20 mouse cellular contexts compared by ENCODE assay signal in the genomic region with DNA sequence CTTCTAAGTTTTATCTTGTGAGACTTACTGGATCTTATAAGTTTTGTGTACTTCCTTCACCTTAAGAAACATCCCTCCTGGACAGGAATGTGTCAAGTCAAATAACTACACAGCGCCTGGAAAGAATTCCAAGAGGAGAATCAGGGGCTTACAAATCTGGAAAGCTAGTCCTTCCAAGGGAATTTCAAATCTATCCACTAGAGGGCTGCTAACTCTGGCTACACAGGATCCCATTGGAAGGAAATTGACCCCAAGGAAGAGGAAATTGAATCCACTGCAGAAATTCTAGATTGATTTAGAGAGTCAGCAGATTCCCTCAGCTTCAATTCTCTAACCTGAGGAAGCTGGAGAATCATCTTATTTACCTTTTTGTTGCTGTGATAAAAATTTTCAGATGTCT.
DNase-seq lines count a peak whose midpoint lies in the region; ATAC-seq and TF ChIP-seq lines count a peak whose summit lies in the region.
"Had no signal": no experiment of that assay in that cellular context is flagged by ENCODE, and none has a peak within 500 bp of the region (broad histone marks: within the 10 kb centered on the region; RNA-seq: fewer than 3 reads in every experiment).

No protein-coding gene starts in this region.

- H3K27me3 ChIP-seq in kidney, postnatal 0 days (ENCODE audit: insufficient read depth, low read length): no peaks in the 10 kb centered on the region
- H3K27me3 ChIP-seq in kidney, embryonic 14.5 days (ENCODE audit: control insufficient read depth, insufficient read depth, low read length): no peaks in the 10 kb centered on the region
- no peaks in the 10 kb centered on the region for H3K27me3 ChIP-seq in stomach, postnatal 0 days (ENCODE audit: control insufficient read depth, insufficient read depth, low read length)
- H3K27me3 ChIP-seq: CH12.LX; embryonic facial prominence, embryonic 13.5 days; hindbrain, embryonic 15.5 days; limb, embryonic 15.5 days; neural tube, embryonic 15.5 days had no signal

- H3K4me2 ChIP-seq in kidney, postnatal 0 days (ENCODE audit: low read length): no peak overlapping the region
- no peak overlapping the region for H3K4me2 ChIP-seq in kidney, embryonic 14.5 days (replicated peaks; ENCODE audit: low read depth, low read length)
- no peak overlapping the region for H3K4me2 ChIP-seq in stomach, postnatal 0 days (replicated peaks; ENCODE audit: low read depth)
- H3K4me2 ChIP-seq: embryonic facial prominence, embryonic 13.5 days; hindbrain, embryonic 15.5 days; limb, embryonic 15.5 days; neural tube, embryonic 15.5 days had no signal

- ATAC-seq in kidney, postnatal 0 days (replicated peaks; ENCODE audit: low FRiP score, low read depth): no peak
- ATAC-seq in kidney, embryonic 14.5 days (ENCODE audit: low FRiP score, low TSS enrichment): no peak
- ATAC-seq in stomach, postnatal 0 days (ENCODE audit: low FRiP score, low TSS enrichment): no peak
- no peak for ATAC-seq in monocyte, adult 5-6 weeks (replicated peaks; ENCODE audit: insufficient number of reproducible peaks, low FRiP score, low TSS enrichment, poor library complexity, severe bottlenecking)

- WGBS in kidney, postnatal 0 days: 66% methylated on average over 1 of the region's 1 CpGs
- 63% methylated on average over 1 of the region's 1 CpGs for WGBS in kidney, embryonic 14.5 days
- 39% methylated on average over 1 of the region's 1 CpGs for WGBS in stomach, postnatal 0 days

- H3K4me1 ChIP-seq in kidney, postnatal 0 days (replicated peaks; ENCODE audit: insufficient read depth, low read length): no peaks in the 10 kb centered on the region
- no peaks in the 10 kb centered on the region for H3K4me1 ChIP-seq in kidney, embryonic 14.5 days (ENCODE audit: control insufficient read depth, insufficient read depth, low read length)
- no peaks in the 10 kb centered on the region for H3K4me1 ChIP-seq in stomach, postnatal 0 days (replicated peaks; ENCODE audit: control insufficient read depth, insufficient read depth)
- H3K4me1 ChIP-seq: embryonic facial prominence, embryonic 13.5 days; forebrain, embryonic 10.5 days; hindbrain, embryonic 15.5 days; limb, embryonic 15.5 days; neural tube, embryonic 15.5 days had no signal

- DNase-seq in embryo, embryonic 10 days (ENCODE audit: low spot score): peak; percentile 7
- no peak for DNase-seq in embryo, embryonic 9.5 days (ENCODE audit: extremely low spot score)
- peak; percentile 35 for DNase-seq in kidney, postnatal 0 days (ENCODE audit: low spot score)
- DNase-seq in right cerebral cortex, adult 18-20 months: peak; percentile 2
- DNase-seq in right cerebral cortex, postnatal 14 days: no peak
- DNase-seq in stomach, postnatal 0 days (ENCODE audit: low spot score): no peak
- DNase-seq: adrenal gland, adult 2 months; cerebellum, adult 9-10 months; gastrocnemius, adult 2 months; kidney, adult 2 months; kidney, postnatal 4 days; lung, adult 18-20 months had no signal

- peak; percentile 52 for TF ChIP-seq CTCF in kidney, postnatal 0 days (IDR thresholded peaks at IDR 0.05; ENCODE audit: low read depth)
- TF ChIP-seq CTCF in stomach, postnatal 0 days (IDR thresholded peaks at IDR 0.05; ENCODE audit: low read depth): peak; percentile 51

- no peak for TF ChIP-seq EP300 in stomach, postnatal 0 days (optimal IDR thresholded peaks at IDR 0.05)

- no peak overlapping the region for H3K9ac ChIP-seq in kidney, postnatal 0 days (ENCODE audit: low read depth, low read length)
- no peak overlapping the region for H3K9ac ChIP-seq in kidney, embryonic 14.5 days (ENCODE audit: low read depth, low read length)
- H3K9ac ChIP-seq in stomach, postnatal 0 days (ENCODE audit: low read length): no peak overlapping the region
- H3K9ac ChIP-seq: embryonic facial prominence, embryonic 13.5 days; hindbrain, embryonic 15.5 days; limb, embryonic 15.5 days; neural tube, embryonic 15.5 days had no signal

- no peak overlapping the region for H3K4me3 ChIP-seq in kidney, postnatal 0 days (replicated peaks; ENCODE audit: low read depth, low read length)
- no peak overlapping the region for H3K4me3 ChIP-seq in kidney, embryonic 14.5 days (ENCODE audit: low read length)
- H3K4me3 ChIP-seq in stomach, postnatal 0 days (ENCODE audit: low read depth, low read length): no peak overlapping the region
- H3K4me3 ChIP-seq: embryonic facial prominence, embryonic 13.5 days; forebrain, embryonic 10.5 days; gastrocnemius, adult 2 months; hindbrain, embryonic 15.5 days; limb, embryonic 15.5 days; neural tube, embryonic 15.5 days had no signal

- no peaks in the 10 kb centered on the region for H3K36me3 ChIP-seq in kidney, postnatal 0 days (ENCODE audit: insufficient read depth, low read length)
- no peaks in the 10 kb centered on the region for H3K36me3 ChIP-seq in kidney, embryonic 14.5 days (ENCODE audit: control insufficient read depth, insufficient read depth, low read length)
- no peaks in the 10 kb centered on the region for H3K36me3 ChIP-seq in stomach, postnatal 0 days (ENCODE audit: control insufficient read depth, insufficient read depth, low read length)
- H3K36me3 ChIP-seq: embryonic facial prominence, embryonic 13.5 days; forebrain, embryonic 10.5 days; hindbrain, embryonic 15.5 days; limb, embryonic 15.5 days; neural tube, embryonic 15.5 days had no signal

- no peak overlapping the region for H3K27ac ChIP-seq in kidney, postnatal 0 days
- no peak overlapping the region for H3K27ac ChIP-seq in kidney, embryonic 14.5 days (ENCODE audit: low read depth, low read length)
- H3K27ac ChIP-seq in stomach, postnatal 0 days (replicated peaks): no peak overlapping the region
- H3K27ac ChIP-seq: embryonic facial prominence, embryonic 13.5 days; forebrain, embryonic 10.5 days; gastrocnemius, adult 2 months; hindbrain, embryonic 15.5 days; limb, embryonic 15.5 days; neural tube, embryonic 15.5 days had no signal

- H3K9me3 ChIP-seq in kidney, postnatal 0 days (replicated peaks; ENCODE audit: low read length): no peaks in the 10 kb centered on the region
- no peaks in the 10 kb centered on the region for H3K9me3 ChIP-seq in kidney, embryonic 14.5 days (ENCODE audit: control insufficient read depth, low read length)
- H3K9me3 ChIP-seq in stomach, postnatal 0 days (ENCODE audit: control insufficient read depth, low read length): no peaks in the 10 kb centered on the region
- H3K9me3 ChIP-seq: embryonic facial prominence, embryonic 13.5 days; forebrain, embryonic 10.5 days; hindbrain, embryonic 15.5 days; limb, embryonic 15.5 days; neural tube, embryonic 15.5 days had no signal

Comparison
In these comparisons a context has a peak if more than half of its experiments do, and no peak if none do; other contexts are left out.
1. DNase-seq: peak in embryo, embryonic 10 days (single experiment), kidney, postnatal 0 days (single experiment) and right cerebral cortex, adult 18-20 months (single experiment); none in embryo, embryonic 9.5 days (single experiment), right cerebral cortex, postnatal 14 days (single experiment) and stomach, postnatal 0 days (single experiment).